Mouse (Mus musculus): ENCODE results near the gene Shisa9. TPM values are rescaled to one million over a fixed set of nuclear protein-coding genes. Genes with fewer than 3 reads are reported as not detected.
A peak's percentile ranks its signal among the peaks of the same experiment; 100 is the strongest.

Shisa9 gene
- polyA plus RNA-seq, 1 experiment from 2014 or later = 0.59 TPM

DNA sequence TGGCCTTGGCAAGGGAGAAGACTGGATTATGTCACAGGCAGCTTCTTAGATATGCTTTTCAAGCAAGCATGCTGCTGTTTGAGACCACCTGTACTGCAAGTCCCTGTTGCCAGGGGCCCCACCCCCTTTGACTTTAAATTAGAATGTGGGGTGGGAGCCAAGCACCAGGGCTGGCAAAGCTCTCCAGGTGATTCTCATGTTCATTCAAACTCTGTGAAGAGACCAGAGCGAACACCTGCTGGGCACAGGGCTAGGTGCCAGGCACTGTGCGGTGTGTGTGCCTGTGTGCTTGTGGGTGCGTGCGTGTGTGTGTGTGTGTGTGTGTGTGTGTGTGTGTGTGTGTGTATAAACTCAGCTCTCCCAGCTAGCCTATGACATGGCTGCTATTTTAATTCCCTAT, 3.1 kb downstream of the Shisa9 start:
- Histone ChIP-seq H3K36me3 (no peaks in the 10 kb centered on the region), H3K4me2 (no peak overlapping the region), H3K9me3 (replicated peaks) (no peaks in the 10 kb centered on the region), H3K27ac (ENCODE audit: poor library complexity, severe bottlenecking) (no peak overlapping the region), H3K27me3 (replicated peaks) (peaks cover 85% of the 10 kb centered on the region), H3K4me3 (no peak overlapping the region), H3K9ac (no peak overlapping the region), H3K4me1 (replicated peaks) (peaks cover 19% of the 10 kb centered on the region)
- 73% methylated on average over 4 of the region's 4 CpGs for WGBS
- no peak for ATAC-seq (ENCODE audit: insufficient number of reproducible peaks, low FRiP score)

GRCm38 (mm10) chr16:12005177-12005576, 21.3 kb downstream of the Shisa9 start:
- WGBS = 62% methylated on average over 2 of the region's 2 CpGs
- H3K9ac ChIP-seq = no peak overlapping the region
- H3K4me1 ChIP-seq (replicated peaks) = no peaks in the 10 kb centered on the region
- H3K36me3 ChIP-seq = no peaks in the 10 kb centered on the region
- H3K4me2 ChIP-seq = no peak overlapping the region
- H3K9me3 ChIP-seq (replicated peaks) = peaks cover 2% of the 10 kb centered on the region; the same call in 1 of the 2 replicates
- no peak for ATAC-seq (ENCODE audit: insufficient number of reproducible peaks, low FRiP score)
- H3K27ac ChIP-seq (ENCODE audit: poor library complexity, severe bottlenecking) = no peak overlapping the region
- 0 out of 2 replicates have a peak, but pooled peaks cover 5% of the 10 kb centered on the region for H3K27me3 ChIP-seq (replicated peaks)
- no peak overlapping the region for H3K4me3 ChIP-seq

- no peaks in the 10 kb centered on the region; the same call in 1 of the 2 replicates for H3K9me3 ChIP-seq (replicated peaks)
- no peak overlapping the region for H3K4me2 ChIP-seq
- H3K27me3 ChIP-seq (replicated peaks) = no peaks in the 10 kb centered on the region
- no peak overlapping the region for H3K27ac ChIP-seq (ENCODE audit: poor library complexity, severe bottlenecking)
- H3K4me3 ChIP-seq = no peak overlapping the region
- no peaks in the 10 kb centered on the region for H3K4me1 ChIP-seq (replicated peaks)
- WGBS = 81% methylated on average over 3 of the region's 3 CpGs
- no peaks in the 10 kb centered on the region for H3K36me3 ChIP-seq
- no peak overlapping the region for H3K9ac ChIP-seq
- ATAC-seq (ENCODE audit: insufficient number of reproducible peaks, low FRiP score) = no peak
These were observed 26.2 kb downstream of the Shisa9 start for GRCm38 (mm10) chr16:12010136-12010535.

GRCm38 (mm10) chr16:12012747-12013146, 28.8 kb downstream of the Shisa9 start:
- Histone ChIP-seq H3K9ac (no peak overlapping the region), H3K27ac (ENCODE audit: poor library complexity, severe bottlenecking) (no peak overlapping the region), H3K4me3 (no peak overlapping the region), H3K4me1 (replicated peaks) (no peaks in the 10 kb centered on the region), H3K27me3 (replicated peaks) (no peaks in the 10 kb centered on the region), H3K9me3 (replicated peaks) (no peaks in the 10 kb centered on the region; the same call in 1 of the 2 replicates), H3K36me3 (no peaks in the 10 kb centered on the region), H3K4me2 (no peak overlapping the region)
- WGBS = 61% methylated on average over 2 of the region's 2 CpGs
- no peak for ATAC-seq (ENCODE audit: insufficient number of reproducible peaks, low FRiP score)

GRCm38 (mm10) chr16:12014523-12014922, 30.6 kb downstream of the Shisa9 start:
- 65% methylated on average over 4 of the region's 4 CpGs for WGBS
- no peaks in the 10 kb centered on the region for H3K36me3 ChIP-seq
- H3K4me1 ChIP-seq (replicated peaks) = no peaks in the 10 kb centered on the region
- no peak overlapping the region for H3K4me2 ChIP-seq
- no peak overlapping the region for H3K27ac ChIP-seq (ENCODE audit: poor library complexity, severe bottlenecking)
- H3K9ac ChIP-seq = no peak overlapping the region
- H3K4me3 ChIP-seq = no peak overlapping the region
- ATAC-seq (ENCODE audit: insufficient number of reproducible peaks, low FRiP score) = no peak
- no peaks in the 10 kb centered on the region for H3K27me3 ChIP-seq (replicated peaks)
- no peaks in the 10 kb centered on the region; the same call in 1 of the 2 replicates for H3K9me3 ChIP-seq (replicated peaks)

GRCm38 (mm10) chr16:12017921-12018618, 34.2 kb downstream of the Shisa9 start:
- Histone ChIP-seq H3K9me3 (replicated peaks) (no peaks in the 10 kb centered on the region), H3K9ac (no peak overlapping the region), H3K27ac (ENCODE audit: poor library complexity, severe bottlenecking) (no peak overlapping the region), H3K4me3 (no peak overlapping the region), H3K4me1 (replicated peaks) (peaks cover 8% of the 10 kb centered on the region; the same call in 1 of the 2 replicates), H3K27me3 (replicated peaks) (no peaks in the 10 kb centered on the region), H3K4me2 (no peak overlapping the region), H3K36me3 (no peaks in the 10 kb centered on the region)
- no peak for ATAC-seq (ENCODE audit: insufficient number of reproducible peaks, low FRiP score)
- WGBS = 74% methylated on average over 4 of the region's 4 CpGs

GRCm38 (mm10) chr16:12020103-12020755, 36.3 kb downstream of the Shisa9 start:
- Histone ChIP-seq H3K9ac (no peak overlapping the region), H3K4me2 (no peak overlapping the region), H3K36me3 (no peaks in the 10 kb centered on the region), H3K9me3 (replicated peaks) (no peaks in the 10 kb centered on the region), H3K27me3 (replicated peaks) (no peaks in the 10 kb centered on the region), H3K4me1 (replicated peaks) (peaks cover 8% of the 10 kb centered on the region; the same call in 1 of the 2 replicates), H3K4me3 (no peak overlapping the region), H3K27ac (ENCODE audit: poor library complexity, severe bottlenecking) (0 out of 2 replicates have a peak overlapping the region, but pooled peaks have one; percentile 47)
- ATAC-seq (ENCODE audit: insufficient number of reproducible peaks, low FRiP score) = peak; percentile 86
- 50% methylated on average over 1 of the region's 1 CpGs for WGBS

DNA sequence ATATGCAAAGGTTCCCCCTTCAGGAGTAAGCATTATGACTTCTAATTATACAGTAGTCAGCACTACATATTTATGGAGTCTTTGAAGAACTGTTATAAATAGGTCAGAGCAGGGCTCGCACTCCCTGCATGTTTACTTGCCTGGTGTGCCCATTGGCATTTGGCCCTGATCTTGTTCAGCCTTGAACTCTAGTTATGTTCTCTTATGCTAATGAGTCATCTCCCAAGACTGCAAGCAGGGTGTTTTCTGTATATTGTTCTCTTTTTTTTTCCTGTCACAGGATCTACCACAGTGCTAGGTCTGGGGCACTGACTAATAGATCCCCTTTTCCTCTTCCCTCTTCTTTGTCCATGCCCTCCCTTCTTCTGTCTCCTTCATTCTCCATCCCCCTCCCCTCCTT, 48.5 kb downstream of the Shisa9 start:
- H3K27me3 ChIP-seq (replicated peaks) = no peaks in the 10 kb centered on the region
- H3K4me3 ChIP-seq = no peak overlapping the region
- H3K27ac ChIP-seq (ENCODE audit: poor library complexity, severe bottlenecking) = no peak overlapping the region
- no peak overlapping the region for H3K9ac ChIP-seq
- H3K36me3 ChIP-seq = no peaks in the 10 kb centered on the region
- H3K4me1 ChIP-seq (replicated peaks) = 0 out of 2 replicates have a peak, but pooled peaks cover 7% of the 10 kb centered on the region
- WGBS = 56% methylated on average over 1 of the region's 1 CpGs
- ATAC-seq (ENCODE audit: insufficient number of reproducible peaks, low FRiP score) = no peak
- no peaks in the 10 kb centered on the region for H3K9me3 ChIP-seq (replicated peaks)
- no peak overlapping the region for H3K4me2 ChIP-seq

DNA sequence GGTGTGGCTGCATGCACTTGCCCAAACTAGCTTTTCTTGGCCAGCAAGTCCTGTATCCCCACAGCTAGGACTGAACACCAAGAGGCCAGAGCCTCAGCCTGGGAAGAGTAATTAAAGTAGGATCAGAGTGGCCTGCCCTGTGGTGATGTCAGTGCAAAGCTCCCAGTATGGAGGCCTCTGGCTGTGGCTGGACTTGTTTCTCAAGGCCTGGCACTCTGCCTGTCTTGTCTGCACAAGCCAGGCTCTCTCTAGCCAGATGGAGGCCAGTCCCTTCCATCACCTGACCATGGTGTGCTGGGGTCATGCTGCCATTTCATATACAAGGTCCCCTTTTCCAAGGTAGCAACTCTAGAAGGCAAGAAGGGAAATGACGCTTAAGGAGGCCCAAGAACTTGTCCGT, 51.0 kb downstream of the Shisa9 start:
- ATAC-seq (ENCODE audit: insufficient number of reproducible peaks, low FRiP score) = no peak
- Histone ChIP-seq H3K4me1 (replicated peaks) (0 out of 2 replicates have a peak, but pooled peaks cover 7% of the 10 kb centered on the region), H3K9me3 (replicated peaks) (no peaks in the 10 kb centered on the region), H3K9ac (no peak overlapping the region), H3K4me3 (no peak overlapping the region), H3K4me2 (no peak overlapping the region), H3K36me3 (no peaks in the 10 kb centered on the region), H3K27me3 (replicated peaks) (no peaks in the 10 kb centered on the region), H3K27ac (ENCODE audit: poor library complexity, severe bottlenecking) (no peak overlapping the region)
- WGBS = 74% methylated on average over 2 of the region's 2 CpGs

GRCm38 (mm10) chr16:12035626-12036025, 51.7 kb downstream of the Shisa9 start:
- Histone ChIP-seq H3K4me1 (replicated peaks) (0 out of 2 replicates have a peak, but pooled peaks cover 12% of the 10 kb centered on the region), H3K36me3 (no peaks in the 10 kb centered on the region), H3K27ac (ENCODE audit: poor library complexity, severe bottlenecking) (no peak overlapping the region), H3K4me2 (no peak overlapping the region), H3K9ac (no peak overlapping the region), H3K27me3 (replicated peaks) (no peaks in the 10 kb centered on the region), H3K9me3 (replicated peaks) (no peaks in the 10 kb centered on the region), H3K4me3 (no peak overlapping the region)
- 0 out of 2 replicates have a peak, but pooled peaks have one; percentile 13 for ATAC-seq (ENCODE audit: insufficient number of reproducible peaks, low FRiP score)
- WGBS = 42% methylated on average over 3 of the region's 3 CpGs

- H3K4me3 ChIP-seq = no peak overlapping the region
- H3K27ac ChIP-seq (ENCODE audit: poor library complexity, severe bottlenecking) = no peak overlapping the region
- H3K9me3 ChIP-seq (replicated peaks) = no peaks in the 10 kb centered on the region
- 36% methylated on average over 5 of the region's 5 CpGs for WGBS
- no peak overlapping the region for H3K4me2 ChIP-seq
- H3K4me1 ChIP-seq (replicated peaks) = 0 out of 2 replicates have a peak, but pooled peaks cover 10% of the 10 kb centered on the region
- no peaks in the 10 kb centered on the region for H3K27me3 ChIP-seq (replicated peaks)
- no peak overlapping the region for H3K9ac ChIP-seq
- peak; percentile 79; the same call in 1 of the 2 replicates for ATAC-seq (ENCODE audit: insufficient number of reproducible peaks, low FRiP score)
- no peaks in the 10 kb centered on the region for H3K36me3 ChIP-seq
These were observed 57.0 kb downstream of the Shisa9 start for GRCm38 (mm10) chr16:12040935-12041334.
